Mouse (Mus musculus) neural tube, postnatal 0 days (tissue): ENCODE results near the gene Hist2h2ab. TPM values are rescaled to one million over a fixed set of nuclear protein-coding genes. Genes with fewer than 3 reads are reported as not detected.

Source experiments
- microRNA-seq: library from miRNA; unstranded; fragments of <30 nt; microRNA quantifications from one replicate; pipeline ENCODE4, GENCODE M21; 2016
- polyA plus RNA-seq: library from polyadenylated mRNA; unstranded; fragments of >200 nt; fragmentation: Nextera tagmentation; extraction: Ambion mirVana; gene quantifications from 2 replicates; pipeline ENCODE4 v1.2.1, GENCODE M21; 2015

Gene Hist2h2ab
- polyA plus RNA-seq, result 0.93 TPM in 1 of 2 replicates, not detected in the other

GRCm38 (mm10) chr3:96219661-96220130 is at the start of gene Hist2h2ab, which contains the start of gene Bola1:
Hist2h2ab (plus strand) TSS chr3:96219865.
Bola1 (minus strand) TSS chr3:96219709.

DNA sequence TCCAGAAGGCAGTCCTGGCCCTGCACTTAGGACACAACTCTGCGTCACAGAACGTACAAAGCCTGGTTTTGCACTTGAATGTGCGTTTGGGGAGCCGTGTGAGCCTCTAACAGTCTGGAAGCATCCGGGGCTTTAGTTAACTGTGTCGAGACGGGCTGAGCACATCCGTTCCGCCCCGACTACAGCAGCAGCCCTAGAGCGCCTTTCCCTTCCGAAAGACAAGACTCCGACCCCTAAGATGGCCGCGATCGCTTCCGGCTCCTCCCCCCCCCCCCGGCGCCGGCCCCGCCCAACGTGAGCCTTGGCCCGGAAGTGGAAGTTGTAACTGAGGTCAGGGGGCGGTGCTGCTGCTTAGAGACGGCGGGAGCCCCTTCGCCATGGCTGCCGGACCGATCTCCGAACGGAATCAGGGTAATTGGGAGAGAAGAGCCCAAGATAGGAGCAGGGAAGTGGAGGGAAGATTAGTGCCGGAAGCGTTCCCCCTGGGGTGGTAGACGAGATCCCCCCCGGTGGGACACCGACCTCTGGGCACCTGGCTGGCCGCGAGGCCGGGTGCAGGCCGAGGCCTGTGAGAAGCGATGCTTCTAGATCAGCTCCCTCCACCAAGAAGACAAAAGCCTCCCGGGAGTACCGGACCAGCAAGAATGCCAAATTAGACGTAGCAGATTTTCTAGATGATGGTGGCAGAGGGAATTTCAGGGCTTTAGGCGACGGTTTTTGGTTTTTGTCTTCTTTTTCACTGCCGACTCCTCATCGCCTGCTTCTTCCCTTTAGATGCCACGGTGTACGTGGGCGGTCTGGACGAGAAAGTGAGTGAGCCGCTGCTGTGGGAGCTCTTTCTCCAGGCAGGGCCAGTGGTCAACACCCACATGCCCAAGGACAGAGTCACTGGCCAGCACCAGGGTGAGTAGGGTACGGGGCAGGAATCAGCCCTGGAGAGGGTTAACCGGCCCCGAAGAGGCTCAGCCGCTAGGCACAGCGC is 47.2 kb upstream of the Hist2h2ab start, which contains the start of gene Sf3b4:
Gene Sf3b4 (plus strand): TSS at position 136 of the 982 bp plus-strand sequence.

GRCm38 (mm10) chr3:96180727-96181477 is 38.8 kb upstream of the Hist2h2ab start, which contains the start of gene Sv2a:
Sv2a (plus strand) TSS chr3:96181151.

DNA sequence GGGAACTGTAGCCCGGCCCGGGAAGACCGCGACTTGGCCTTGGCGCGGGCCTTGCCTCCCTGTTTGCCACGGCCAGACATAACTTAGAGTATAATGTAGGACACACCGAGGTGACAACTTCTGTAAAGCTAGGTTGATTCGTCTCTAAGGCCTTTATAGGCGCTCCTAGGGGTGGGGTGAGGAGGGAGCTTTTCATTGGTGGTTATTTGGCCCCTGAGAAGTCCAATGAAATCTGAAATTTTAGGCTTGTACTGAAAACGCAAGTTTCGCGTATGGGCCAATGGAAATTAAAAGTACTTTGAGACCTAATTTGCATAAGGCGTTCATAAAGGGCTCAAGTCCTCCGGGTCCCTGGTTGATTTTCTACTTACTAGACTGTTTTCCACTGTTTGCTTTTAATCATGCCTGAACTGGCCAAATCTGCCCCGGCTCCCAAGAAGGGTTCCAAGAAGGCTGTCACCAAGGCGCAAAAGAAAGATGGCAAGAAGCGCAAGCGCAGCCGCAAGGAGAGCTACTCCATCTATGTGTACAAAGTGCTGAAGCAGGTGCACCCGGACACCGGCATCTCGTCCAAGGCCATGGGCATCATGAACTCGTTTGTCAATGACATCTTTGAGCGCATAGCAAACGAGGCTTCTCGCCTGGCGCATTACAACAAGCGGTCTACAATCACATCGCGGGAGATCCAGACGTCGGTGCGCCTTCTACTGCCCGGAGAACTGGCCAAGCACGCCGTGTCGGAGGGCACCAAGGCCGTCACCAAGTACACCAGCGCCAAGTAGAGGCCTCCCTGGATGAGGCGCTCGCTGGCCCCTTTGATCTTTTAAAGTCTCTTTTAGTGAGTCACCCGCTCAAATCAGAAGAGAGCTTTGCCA is 1.3 kb downstream of the Hist2h2ab start, which contains the start of the genes Hist2h2ac and Hist2h2be:
Gene Hist2h2ac (minus strand): TSS at position 116 of the 875 bp plus-strand sequence.
Gene Hist2h2be (plus strand): TSS at position 355 of the 875 bp plus-strand sequence.

DNA sequence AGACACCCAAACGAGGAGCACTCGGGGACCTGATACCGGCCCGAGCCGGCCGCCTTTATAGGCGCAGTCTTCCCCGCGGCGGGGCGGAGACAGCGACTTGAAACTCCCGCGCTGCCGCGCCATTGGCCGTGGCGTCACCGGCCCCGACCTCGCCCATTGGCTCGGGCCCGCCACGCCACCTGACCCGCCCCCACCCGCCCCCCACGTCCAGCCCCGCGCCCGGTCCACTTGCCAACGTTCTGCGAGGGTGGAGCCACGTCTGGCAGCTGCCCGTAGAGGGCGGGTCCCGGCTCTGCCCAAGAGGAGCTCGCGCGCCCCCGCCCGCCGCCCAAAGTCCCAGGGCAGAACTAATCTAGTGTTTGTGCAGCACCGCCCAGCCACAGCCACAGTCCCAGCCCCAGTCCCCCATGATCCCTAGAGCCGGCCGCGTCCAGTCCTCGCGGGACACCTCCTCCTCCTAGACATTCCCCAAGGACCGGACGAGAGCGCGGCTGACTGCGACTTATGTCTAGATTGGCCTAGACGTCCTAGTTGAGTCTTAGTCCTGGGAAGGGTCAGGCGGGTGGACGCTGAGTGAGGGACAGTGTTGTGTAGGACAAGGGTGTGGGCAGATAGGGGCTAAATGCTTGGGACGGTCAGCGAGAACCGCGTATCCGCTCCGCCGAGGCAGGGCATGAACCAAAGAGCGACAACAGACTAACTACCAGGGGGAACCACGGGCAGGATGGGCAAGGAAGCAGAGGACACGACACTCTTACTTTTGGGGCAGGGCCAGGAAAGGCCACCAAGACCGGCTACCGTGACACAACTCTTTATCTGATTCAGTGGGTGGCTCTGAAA is 19.5 kb downstream of the Hist2h2ab start, which contains the start of gene Hist2h3c2:
Gene Hist2h3c2 (minus strand): TSS at position 174 of the 840 bp plus-strand sequence.

GRCm38 (mm10) chr3:96239949-96240798 is 20.5 kb downstream of the Hist2h2ab start, which contains the start of gene Hist2h2aa2:
Hist2h2aa2 (minus strand) TSS chr3:96240276.

GRCm38 (mm10) chr3:96245003-96245886 is 25.6 kb downstream of the Hist2h2ab start, which contains the start of gene Hist2h2aa1:
Hist2h2aa1 (plus strand) TSS chr3:96245497.

DNA sequence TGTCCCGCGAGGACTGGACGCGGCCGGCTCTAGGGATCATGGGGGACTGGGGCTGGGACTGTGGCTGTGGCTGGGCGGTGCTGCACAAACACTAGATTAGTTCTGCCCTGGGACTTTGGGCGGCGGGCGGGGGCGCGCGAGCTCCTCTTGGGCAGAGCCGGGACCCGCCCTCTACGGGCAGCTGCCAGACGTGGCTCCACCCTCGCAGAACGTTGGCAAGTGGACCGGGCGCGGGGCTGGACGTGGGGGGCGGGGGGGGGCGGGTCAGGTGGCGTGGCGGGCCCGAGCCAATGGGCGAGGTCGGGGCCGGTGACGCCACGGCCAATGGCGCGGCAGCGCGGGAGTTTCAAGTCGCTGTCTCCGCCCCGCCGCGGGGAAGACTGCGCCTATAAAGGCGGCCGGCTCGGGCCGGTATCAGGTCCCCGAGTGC is 26.8 kb downstream of the Hist2h2ab start, which contains the start of gene Hist2h3c1:
Gene Hist2h3c1 (plus strand): TSS at position 259 of the 430 bp plus-strand sequence.

DNA sequence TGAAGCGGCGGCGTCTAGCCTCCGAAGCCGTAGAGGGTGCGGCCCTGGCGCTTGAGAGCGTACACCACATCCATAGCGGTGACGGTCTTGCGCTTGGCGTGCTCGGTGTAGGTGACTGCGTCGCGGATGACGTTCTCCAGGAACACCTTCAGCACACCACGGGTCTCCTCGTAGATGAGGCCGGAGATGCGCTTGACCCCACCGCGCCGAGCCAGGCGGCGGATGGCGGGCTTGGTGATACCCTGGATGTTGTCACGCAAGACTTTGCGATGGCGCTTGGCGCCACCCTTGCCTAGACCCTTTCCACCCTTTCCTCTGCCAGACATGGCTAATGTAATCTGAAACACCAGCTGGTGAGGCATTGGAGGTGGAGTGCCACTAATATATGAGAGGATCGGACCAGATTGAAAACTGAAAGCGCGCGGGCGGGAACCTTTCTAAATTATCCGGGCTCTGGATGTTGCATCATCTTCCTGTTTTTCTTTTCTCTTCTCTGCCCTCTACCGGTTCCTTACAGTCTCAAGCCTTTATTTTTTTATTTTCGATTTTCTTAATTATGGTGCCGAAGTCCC is 43.4 kb downstream of the Hist2h2ab start, which contains the start of gene Hist2h4:
Gene Hist2h4 (minus strand): TSS at position 333 of the 572 bp plus-strand sequence.

DNA sequence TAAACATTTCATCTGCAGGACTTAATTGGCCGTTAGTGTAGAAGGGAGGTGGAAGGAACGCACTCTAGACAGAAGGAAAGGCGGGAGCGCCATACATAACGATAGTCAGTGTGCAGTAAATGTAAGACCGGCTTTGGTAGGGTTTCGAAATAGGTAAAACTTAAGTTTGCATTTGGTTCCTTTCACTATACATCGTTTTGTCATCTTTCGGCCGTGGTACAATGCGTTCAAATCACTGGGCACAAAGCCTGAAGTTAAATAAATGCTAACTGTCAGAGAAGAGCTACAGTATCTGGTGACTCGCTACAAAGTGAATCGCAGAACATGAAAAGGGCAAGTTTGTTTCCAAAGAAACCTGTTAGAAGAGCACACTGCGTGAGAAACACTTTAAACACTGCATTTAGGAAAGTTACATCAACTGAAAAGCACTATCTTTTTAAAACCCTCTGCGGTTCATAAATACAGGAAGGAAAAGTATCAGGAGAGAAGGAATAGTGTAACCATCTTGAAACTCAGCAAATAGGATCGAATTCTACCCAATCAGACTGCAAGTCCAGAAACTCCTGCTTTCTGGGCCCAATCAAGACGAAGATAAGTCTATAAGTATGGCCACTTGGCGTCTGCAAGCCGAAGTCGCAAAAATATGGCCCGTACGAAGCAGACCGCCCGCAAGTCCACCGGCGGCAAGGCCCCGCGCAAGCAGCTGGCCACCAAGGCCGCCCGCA is 48.5 kb downstream of the Hist2h2ab start, which contains the start of gene Hist2h3b:
Gene Hist2h3b (plus strand): TSS at position 604 of the 725 bp plus-strand sequence.

Small RNAs within 50 kb of the gene (microRNA-seq; reads per million reads assigned to microRNA genes)
- gene Gm44492, result not detected
- not detected for gene Gm47311
- not detected for gene Gm47313

Other genes starting within 250 kb of the Hist2h2ab start
- 37.5 and 41.6 TPM in 2 replicates for gene Plekho1, start 223.9 kb upstream of the Hist2h2ab start, polyA plus RNA-seq
- 56.3 and 64.0 TPM in 2 replicates for gene Vps45, start 161.4 kb upstream of the Hist2h2ab start, polyA plus RNA-seq
- 13.2 and 16.9 TPM in 2 replicates for gene Otud7b, start 115.3 kb upstream of the Hist2h2ab start, polyA plus RNA-seq
- gene Mtmr11, start 57.9 kb upstream of the Hist2h2ab start, polyA plus RNA-seq, result 12.2 and 13.3 TPM in 2 replicates
- 116 and 128 TPM in 2 replicates for gene Sf3b4, start 47.5 kb upstream of the Hist2h2ab start, polyA plus RNA-seq
- 133 and 142 TPM in 2 replicates for gene Sv2a, start 38.7 kb upstream of the Hist2h2ab start, polyA plus RNA-seq
- gene Bola1, start 156 bp upstream of the Hist2h2ab start, polyA plus RNA-seq, result 68.0 and 74.2 TPM in 2 replicates
- gene Hist2h2ac, start 1.0 kb downstream of the Hist2h2ab start, polyA plus RNA-seq, result 2.5 and 2.6 TPM in 2 replicates
- 3.0 and 3.5 TPM in 2 replicates for gene Hist2h2be, start 1.3 kb downstream of the Hist2h2ab start, polyA plus RNA-seq
- 0.76 and 1.1 TPM in 2 replicates for gene Hist2h3c2, start 19.3 kb downstream of the Hist2h2ab start, polyA plus RNA-seq
- 38.3 and 48.6 TPM in 2 replicates for gene Hist2h2aa2, start 20.4 kb downstream of the Hist2h2ab start, polyA plus RNA-seq
- gene Hist2h2aa1, start 25.6 kb downstream of the Hist2h2ab start, polyA plus RNA-seq, result 8.1 and 14.3 TPM in 2 replicates
- 0.36 and 0.65 TPM in 2 replicates for gene Hist2h3c1, start 26.8 kb downstream of the Hist2h2ab start, polyA plus RNA-seq
- 6.8 and 9.0 TPM in 2 replicates for gene Hist2h4, start 43.4 kb downstream of the Hist2h2ab start, polyA plus RNA-seq
- gene Hist2h3b, start 48.8 kb downstream of the Hist2h2ab start, polyA plus RNA-seq, result 10.3 and 10.6 TPM in 2 replicates
- gene Hist2h2bb, start 49.9 kb downstream of the Hist2h2ab start, polyA plus RNA-seq, result 1.4 TPM in 1 of 2 replicates, not detected in the other
- gene Fcgr1, start 74.1 kb downstream of the Hist2h2ab start, polyA plus RNA-seq, result 3.0 and 3.6 TPM in 2 replicates
- gene BC107364, start 232.4 kb downstream of the Hist2h2ab start, polyA plus RNA-seq, result 0.21 TPM in 1 of 2 replicates, not detected in the other